10 mouse cellular contexts compared by ENCODE assay signal in the genomic region with DNA sequence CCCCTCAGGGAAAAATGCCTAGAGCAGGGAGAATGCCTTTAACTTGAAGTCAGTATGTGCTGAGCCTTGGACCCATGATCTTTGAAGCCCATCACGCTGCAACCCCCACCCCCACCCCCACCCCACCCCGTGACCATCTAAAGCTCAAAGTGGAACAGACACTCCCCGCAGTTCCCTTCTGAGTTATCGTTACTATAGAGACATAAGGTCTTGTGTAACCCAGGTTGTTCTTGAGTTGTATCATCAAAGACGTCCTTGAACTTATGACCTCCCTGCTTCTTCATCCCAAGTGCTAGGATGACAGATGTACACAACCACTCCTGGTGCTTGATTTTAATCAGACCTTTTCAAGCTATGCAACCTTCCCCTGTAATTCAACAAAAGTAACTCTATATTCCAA.
"Had no signal": no experiment of that assay in that cellular context is flagged by ENCODE, and none has a peak within 500 bp of the region (broad histone marks: within the 10 kb centered on the region; RNA-seq: fewer than 3 reads in every experiment).

No protein-coding gene starts in this region.

- H3K27me3 ChIP-seq: liver, embryonic 12.5 days; midbrain, embryonic 15.5 days; neural tube, embryonic 13.5 days had no signal

- DNase-seq: kidney, adult 18-20 months; lung, embryonic 14.5 days; right cerebral cortex, postnatal 25 days; thymus, postnatal 36 days had no signal

- H3K9ac ChIP-seq: liver, embryonic 12.5 days; lung, embryonic 14.5 days; midbrain, embryonic 15.5 days; neural tube, embryonic 13.5 days had no signal

- H3K4me2 ChIP-seq: liver, embryonic 12.5 days; lung, embryonic 14.5 days; midbrain, embryonic 15.5 days; neural tube, embryonic 13.5 days had no signal

- H3K4me3 ChIP-seq: left cerebral cortex, adult 2 months; limb, embryonic 10.5 days; liver, embryonic 12.5 days; midbrain, embryonic 10.5 days; midbrain, embryonic 15.5 days; neural tube, embryonic 13.5 days had no signal

- H3K9me3 ChIP-seq: limb, embryonic 10.5 days; liver, embryonic 12.5 days; midbrain, embryonic 10.5 days; midbrain, embryonic 15.5 days; neural tube, embryonic 13.5 days had no signal

- H3K4me1 ChIP-seq: liver, embryonic 12.5 days; midbrain, embryonic 15.5 days had no signal

- H3K27ac ChIP-seq: left cerebral cortex, adult 2 months; limb, embryonic 10.5 days; liver, embryonic 12.5 days; midbrain, embryonic 10.5 days; midbrain, embryonic 15.5 days; neural tube, embryonic 13.5 days had no signal

- ATAC-seq: liver, embryonic 12.5 days; midbrain, embryonic 15.5 days had no signal

- H3K36me3 ChIP-seq: limb, embryonic 10.5 days; liver, embryonic 12.5 days; midbrain, embryonic 10.5 days; midbrain, embryonic 15.5 days; neural tube, embryonic 13.5 days had no signal
